Mouse (Mus musculus): ENCODE data around the gene Rilpl1. TPM values are rescaled to one million over a fixed set of nuclear protein-coding genes. Genes with fewer than 3 reads are reported as not detected.

Rilpl1 gene
- polyA plus RNA-seq, 1 experiment, result 2.9 TPM

DNA sequence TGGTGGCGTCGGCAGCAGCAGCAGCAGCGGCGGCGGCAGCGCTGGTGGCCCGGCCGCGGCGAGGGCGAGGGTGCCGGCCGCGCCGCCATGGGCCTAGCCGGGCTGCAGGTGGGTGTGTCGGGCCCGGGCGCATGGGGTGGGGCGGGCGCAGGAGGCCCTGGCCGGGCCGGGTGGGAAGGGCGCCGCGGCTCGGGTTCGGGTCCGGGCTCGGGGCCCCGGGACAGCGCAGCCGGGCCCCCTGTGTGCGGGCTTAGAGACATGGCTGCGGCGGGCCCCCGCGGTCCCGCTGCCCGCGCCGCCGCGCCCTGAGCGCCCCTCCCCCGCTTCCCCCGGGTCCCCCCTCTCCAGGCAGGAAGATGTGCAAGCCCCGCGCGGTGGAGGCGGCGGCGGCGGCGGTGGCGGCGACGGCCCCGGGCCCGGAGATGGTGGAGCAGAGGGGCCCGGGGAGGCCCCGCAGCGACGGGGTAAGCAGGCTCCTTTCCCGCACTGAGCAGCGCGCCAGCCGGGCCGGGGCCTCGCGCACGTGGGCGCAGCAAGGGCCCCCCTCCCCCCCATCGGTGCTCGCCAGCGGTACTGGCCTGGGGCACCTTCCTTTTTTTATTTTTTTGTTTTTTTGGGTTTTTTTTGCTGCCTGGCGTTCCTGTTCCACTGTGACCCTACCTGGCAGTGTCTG lies 85.4 kb downstream of the Rilpl1 start:
- Histone ChIP-seq H3K27me3 (ENCODE audit: control insufficient read depth, insufficient read depth, low read length) (no peaks in the 10 kb centered on the region), H3K27ac (ENCODE audit: insufficient read depth, low read depth, low read length) (peak overlapping the region; percentile 88), H3K4me3 (ENCODE audit: low read depth, low read length) (peak overlapping the region; percentile 81), H3K36me3 (ENCODE audit: control insufficient read depth, insufficient read depth, low read length) (peaks cover 20% of the 10 kb centered on the region), H3K4me1 (ENCODE audit: control insufficient read depth, insufficient read depth, insufficient read length, low read length) (peaks cover 25% of the 10 kb centered on the region)
- under 1% methylated on average over 60 of the region's 77 CpGs for WGBS
- no peak for TF ChIP-seq CTCF (IDR thresholded peaks at IDR 0.05; ENCODE audit: extremely low read depth, insufficient read length, insufficient replicate concordance, low read depth, low read length)
- no peak for TF ChIP-seq POLR2A (IDR thresholded peaks at IDR 0.05; ENCODE audit: low read depth, low read length)

DNA sequence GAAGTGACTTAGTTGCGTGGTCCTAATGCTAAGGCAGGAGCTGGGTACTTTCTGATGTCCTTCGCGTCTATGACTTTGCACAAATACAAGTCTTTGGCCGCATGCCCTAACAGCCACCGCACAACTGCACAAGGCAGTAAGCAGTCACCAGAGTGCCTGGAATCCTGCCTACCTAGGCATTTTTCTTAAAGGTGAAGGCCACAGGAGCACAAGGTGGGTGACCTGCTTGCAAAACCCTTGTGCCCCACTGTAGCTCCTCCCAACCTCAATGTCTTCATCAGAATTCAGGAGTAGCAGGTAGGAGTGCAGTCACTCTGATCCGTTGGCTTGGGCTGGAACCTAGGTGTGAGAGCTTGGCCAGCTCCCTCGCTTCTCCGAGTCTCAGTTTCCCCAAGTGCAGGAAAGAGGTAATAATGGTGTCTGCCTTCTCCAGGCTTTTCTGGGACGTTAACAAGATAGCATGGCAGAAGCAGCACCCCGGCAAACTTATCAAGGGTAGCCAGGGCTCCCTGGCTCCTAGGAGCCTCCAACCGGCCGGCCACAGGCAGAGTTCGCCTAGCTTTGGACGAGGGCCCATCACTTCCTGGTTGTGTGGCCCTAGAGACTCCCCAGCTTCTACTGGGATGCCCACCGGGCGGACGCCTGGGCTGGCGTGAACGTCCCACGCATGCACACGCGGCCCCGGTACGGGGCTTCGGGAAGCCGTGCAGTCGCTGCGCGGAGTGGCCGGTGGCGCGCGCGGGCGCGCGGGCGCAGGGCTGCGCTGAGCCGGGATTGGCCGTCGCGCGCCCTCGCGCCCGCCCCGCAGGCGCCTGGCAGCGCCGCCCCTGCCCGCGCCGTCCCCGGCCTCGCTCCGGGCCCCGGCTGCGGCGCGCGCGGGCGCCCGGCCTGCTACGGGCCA lies 86.3 kb downstream of the Rilpl1 start:
- Histone ChIP-seq H3K4me3 (ENCODE audit: low read depth, low read length) (peak overlapping the region; percentile 81), H3K36me3 (ENCODE audit: control insufficient read depth, insufficient read depth, low read length) (peaks cover 14% of the 10 kb centered on the region), H3K27ac (ENCODE audit: insufficient read depth, low read depth, low read length) (peak overlapping the region; percentile 61), H3K4me1 (ENCODE audit: control insufficient read depth, insufficient read depth, insufficient read length, low read length) (peaks cover 19% of the 10 kb centered on the region; the same call in 1 of the 2 replicates), H3K27me3 (ENCODE audit: control insufficient read depth, insufficient read depth, low read length) (no peaks in the 10 kb centered on the region)
- TF ChIP-seq POLR2A (IDR thresholded peaks at IDR 0.05; ENCODE audit: low read depth, low read length) (peak; percentile 69), CTCF (IDR thresholded peaks at IDR 0.05; ENCODE audit: extremely low read depth, insufficient read length, insufficient replicate concordance, low read depth, low read length) (no peak)
- 6% methylated on average over 59 of the region's 66 CpGs for WGBS

DNA sequence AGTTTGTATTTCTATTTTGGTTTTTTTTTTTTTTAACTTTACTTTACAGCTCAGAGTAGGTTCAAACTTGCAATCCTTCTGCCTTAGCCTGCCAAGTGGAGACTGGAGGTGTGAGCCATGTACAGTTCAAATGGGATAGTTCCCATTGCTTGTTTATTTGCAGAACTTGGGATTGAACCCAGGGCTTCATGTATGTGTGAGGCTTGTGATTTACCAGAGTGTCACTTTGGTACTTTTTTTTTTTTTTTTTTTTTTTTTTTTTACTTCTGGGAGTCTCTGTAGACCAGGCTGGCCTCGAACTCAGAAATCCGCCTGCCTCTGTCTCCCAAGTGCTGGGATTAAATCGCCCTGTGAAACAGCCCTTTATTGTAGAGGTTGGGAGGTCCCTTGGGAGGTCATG lies 87.0 kb downstream of the Rilpl1 start:
- Histone ChIP-seq H3K27me3 (ENCODE audit: control insufficient read depth, insufficient read depth, low read length) (no peaks in the 10 kb centered on the region), H3K4me1 (ENCODE audit: control insufficient read depth, insufficient read depth, insufficient read length, low read length) (peaks cover 14% of the 10 kb centered on the region; the same call in 1 of the 2 replicates), H3K4me3 (ENCODE audit: low read depth, low read length) (no peak overlapping the region), H3K27ac (ENCODE audit: insufficient read depth, low read depth, low read length) (peak overlapping the region; percentile 61; the same call in 1 of the 2 replicates), H3K36me3 (ENCODE audit: control insufficient read depth, insufficient read depth, low read length) (peaks cover 14% of the 10 kb centered on the region)
- WGBS, result 66% methylated on average over 3 of the region's 3 CpGs
- TF ChIP-seq CTCF (IDR thresholded peaks at IDR 0.05; ENCODE audit: extremely low read depth, insufficient read length, insufficient replicate concordance, low read depth, low read length), result no peak
- no peak for TF ChIP-seq POLR2A (IDR thresholded peaks at IDR 0.05; ENCODE audit: low read depth, low read length)

Other genes starting within 250 kb of the Rilpl1 start
- gene Mphosph9, start 203.4 kb downstream of the Rilpl1 start, polyA plus RNA-seq (2012; rRNA removed), result 0.76 and 1.4 TPM in 2 replicates
- 1.5 and 1.9 TPM in 2 replicates for gene 2810006K23Rik, start 203.3 kb downstream of the Rilpl1 start, polyA plus RNA-seq (2012; rRNA removed)
- gene Cdk2ap1, start 168.3 kb downstream of the Rilpl1 start, polyA plus RNA-seq (2012; rRNA removed), result 27.4 and 52.8 TPM in 2 replicates
- 5.9 and 8.1 TPM in 2 replicates for gene Sbno1, start 105.4 kb downstream of the Rilpl1 start, polyA plus RNA-seq (2012; rRNA removed)
- 34.1 and 70.7 TPM in 2 replicates for gene Kmt5a, start 91.5 kb downstream of the Rilpl1 start, polyA plus RNA-seq (2012; rRNA removed)
- gene Rilpl2, start 53.0 kb downstream of the Rilpl1 start, polyA plus RNA-seq (2012; rRNA removed), result 24.3 and 29.3 TPM in 2 replicates
- gene Snrnp35, start 48.3 kb downstream of the Rilpl1 start, polyA plus RNA-seq (2012; rRNA removed), result 1.2 and 1.8 TPM in 2 replicates
- gene Tmed2, start 9.3 kb upstream of the Rilpl1 start, polyA plus RNA-seq (2012; rRNA removed), result 182 and 188 TPM in 2 replicates
- gene Ddx55, start 21.5 kb upstream of the Rilpl1 start, polyA plus RNA-seq (2012; rRNA removed), result 8.7 and 12.1 TPM in 2 replicates
- gene Eif2b1, start 47.7 kb upstream of the Rilpl1 start, polyA plus RNA-seq (2012; rRNA removed), result 9.1 and 12.5 TPM in 2 replicates
- gene Gtf2h3, start 47.7 kb upstream of the Rilpl1 start, polyA plus RNA-seq (2012; rRNA removed), result 8.5 and 20.0 TPM in 2 replicates
- gene Atp6v0a2, start 97.2 kb upstream of the Rilpl1 start, polyA plus RNA-seq (2012; rRNA removed), result 56.9 and 170 TPM in 2 replicates
- 0.10 TPM in 2 replicates for gene Dnah10, start 193.7 kb upstream of the Rilpl1 start, polyA plus RNA-seq (2012; rRNA removed)